Mouse (Mus musculus): Measurements from ENCODE around the gene Nav2.

GRCm38 (mm10) chr7:49390312-49390711, 481.8 kb downstream of the Nav2 start:
- TF ChIP-seq CTCF (conservative IDR thresholded peaks at IDR 0.05 in 1 of 2, IDR thresholded peaks at IDR 0.05 in 1 of 2; ENCODE audit: low read depth in 2 of 2, low read length in 2 of 2): no peak
- no peak for TF ChIP-seq ETS1 (conservative IDR thresholded peaks at IDR 0.05; ENCODE audit: low read depth, low read length)
- TF ChIP-seq CHD2 (IDR thresholded peaks at IDR 0.05; ENCODE audit: low read length): no peak
- no peak for TF ChIP-seq EP300 (IDR thresholded peaks at IDR 0.05; ENCODE audit: low read length)
- TF ChIP-seq UBTF (IDR thresholded peaks at IDR 0.05; ENCODE audit: low read depth, low read length): no peak
- no peak for TF ChIP-seq NRF1 (IDR thresholded peaks at IDR 0.05; ENCODE audit: low read depth, low read length)
- TF ChIP-seq POLR2A (IDR thresholded peaks at IDR 0.05; ENCODE audit: low read depth, low read length): no peak
- no peak for TF ChIP-seq MAX (IDR thresholded peaks at IDR 0.05; ENCODE audit: low read length)
- TF ChIP-seq ZNF384 (IDR thresholded peaks at IDR 0.05; ENCODE audit: low read depth, low read length): no peak
- TF ChIP-seq ZKSCAN1 (IDR thresholded peaks at IDR 0.05; ENCODE audit: borderline replicate concordance, low read depth, low read length): no peak
- no peak for TF ChIP-seq JUND (conservative IDR thresholded peaks at IDR 0.05; ENCODE audit: low read depth, low read length)
- no peak for TF ChIP-seq MAFK (IDR thresholded peaks at IDR 0.05; ENCODE audit: insufficient replicate concordance, low read length)
- TF ChIP-seq E2F4 (IDR thresholded peaks at IDR 0.05; ENCODE audit: insufficient replicate concordance, low read depth, low read length): no peak
